Mouse (Mus musculus) cerebellum, adult 9-11 months (tissue): ENCODE data around the gene Lrrc73.

Source experiments
- DNase-seq: peaks from one replicate; pipeline ENCODE4 v3.0.0; 2022

Lrrc73 gene

GRCm38 (mm10) chr17:46262201-46262694, 8.9 kb downstream of the Lrrc73 start:
- no peak for DNase-seq

DNA sequence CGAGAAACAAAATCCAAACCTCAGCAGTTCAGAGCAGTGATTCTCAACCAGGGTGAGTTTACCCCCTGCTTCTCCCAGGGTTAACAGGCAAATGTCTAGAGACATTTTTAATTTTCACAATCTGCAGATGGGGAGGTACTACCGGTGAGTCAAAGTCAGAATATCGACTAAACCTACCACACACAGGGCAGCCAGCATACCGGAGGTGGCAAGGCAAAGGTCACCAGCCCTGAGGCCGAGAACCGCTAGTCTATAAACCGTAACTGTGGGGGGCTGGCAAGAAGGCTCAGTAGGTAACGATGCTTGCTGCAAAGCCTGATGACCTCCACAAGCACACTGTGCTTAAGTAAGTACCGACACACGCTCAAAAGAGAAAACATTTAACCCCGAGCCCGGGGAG, 12.2 kb downstream of the Lrrc73 start:
- DNase-seq: no peak

DNA sequence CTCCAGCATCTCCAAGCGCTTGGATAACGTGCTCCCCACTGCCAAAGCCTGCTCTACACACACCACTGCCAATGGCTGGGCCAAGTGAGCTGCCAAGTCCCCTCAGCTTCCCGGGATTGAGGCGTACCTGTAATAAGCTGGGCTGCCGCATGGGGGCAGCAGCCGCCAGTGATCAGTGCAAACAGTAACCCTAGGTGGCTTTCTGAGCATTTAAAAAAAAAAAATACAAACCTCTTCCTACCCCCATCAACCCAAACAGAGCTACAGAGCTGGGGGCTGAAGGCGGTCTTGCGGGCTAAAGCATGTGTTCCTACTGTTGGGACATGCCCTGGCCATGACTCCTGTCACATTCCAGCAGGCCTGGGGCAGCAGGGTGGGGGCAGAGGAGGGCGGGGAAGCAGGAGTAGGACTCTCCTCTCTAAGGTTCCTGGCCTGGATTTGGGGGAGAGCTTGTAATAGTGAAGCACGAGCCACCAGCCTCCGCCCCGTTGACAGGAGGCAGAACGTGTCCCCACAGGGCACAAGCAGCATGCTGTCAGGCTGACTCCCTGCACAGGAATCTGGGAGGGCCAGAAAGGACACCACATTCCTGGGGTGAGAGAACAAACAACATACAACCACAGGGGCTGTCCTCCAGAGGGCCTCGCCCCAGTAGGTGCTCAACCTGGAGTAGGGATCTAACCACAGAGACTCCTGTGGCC, 12.7 kb downstream of the Lrrc73 start:
- DNase-seq: peak; percentile 86

- DNase-seq: peak; percentile 10
These were observed 13.7 kb downstream of the Lrrc73 start for GRCm38 (mm10) chr17:46266986-46267385.

DNA sequence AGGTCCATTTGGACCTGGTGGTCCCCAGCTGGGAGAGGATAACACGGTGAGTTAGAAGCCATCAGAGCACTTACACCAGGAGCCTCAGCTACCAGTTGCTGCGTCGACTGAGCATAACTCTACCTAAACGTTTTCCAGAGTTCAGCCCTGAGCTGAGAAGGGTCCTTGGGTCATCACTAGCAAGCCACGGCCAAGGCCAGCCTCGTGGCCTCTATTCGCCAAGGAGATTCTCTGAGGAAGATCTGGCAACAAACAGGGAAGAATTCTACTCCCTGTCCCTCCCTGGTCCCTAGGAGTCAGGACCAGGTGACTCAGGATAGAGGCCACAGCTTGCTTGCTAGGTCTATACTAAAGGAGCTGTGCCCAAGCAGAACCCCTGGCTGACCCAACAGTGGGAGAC, 14.2 kb downstream of the Lrrc73 start:
- DNase-seq: no peak

DNA sequence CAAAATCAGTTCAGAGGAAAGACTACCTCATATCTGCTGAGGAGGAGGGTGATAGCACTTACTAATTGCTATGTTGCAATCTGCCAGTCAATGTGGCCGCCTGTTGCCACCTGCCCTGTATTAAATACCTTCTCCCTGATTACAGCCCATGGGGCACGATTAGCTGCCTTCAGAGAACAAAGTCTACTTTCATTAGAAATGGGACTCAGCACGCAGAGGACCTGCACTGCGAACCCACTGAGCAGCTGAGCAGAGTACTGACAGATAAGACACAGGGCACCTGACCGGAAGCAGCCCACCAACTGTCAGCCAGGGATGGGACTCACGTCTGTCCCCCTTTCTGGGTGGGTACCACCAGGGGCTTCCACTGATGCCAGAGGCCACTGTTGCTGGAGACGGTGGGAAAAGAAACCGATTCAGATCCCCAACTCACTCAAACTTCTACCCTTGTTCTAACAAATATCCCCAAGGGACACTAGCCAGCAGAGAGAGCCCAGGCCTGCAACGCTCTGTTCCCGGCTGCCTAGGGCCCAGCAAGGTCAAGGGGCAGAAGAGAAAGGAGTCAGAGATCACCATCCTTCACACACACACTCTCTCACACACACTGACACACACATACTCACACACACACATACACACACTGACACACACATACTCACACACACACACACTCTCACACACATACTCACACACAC, 14.8 kb downstream of the Lrrc73 start:
- DNase-seq: no peak

GRCm38 (mm10) chr17:46269771-46270534, 16.6 kb downstream of the Lrrc73 start:
- peak; percentile 19 for DNase-seq

- DNase-seq: peak; percentile 18
These were observed 18.7 kb downstream of the Lrrc73 start for GRCm38 (mm10) chr17:46272058-46272457.

DNA sequence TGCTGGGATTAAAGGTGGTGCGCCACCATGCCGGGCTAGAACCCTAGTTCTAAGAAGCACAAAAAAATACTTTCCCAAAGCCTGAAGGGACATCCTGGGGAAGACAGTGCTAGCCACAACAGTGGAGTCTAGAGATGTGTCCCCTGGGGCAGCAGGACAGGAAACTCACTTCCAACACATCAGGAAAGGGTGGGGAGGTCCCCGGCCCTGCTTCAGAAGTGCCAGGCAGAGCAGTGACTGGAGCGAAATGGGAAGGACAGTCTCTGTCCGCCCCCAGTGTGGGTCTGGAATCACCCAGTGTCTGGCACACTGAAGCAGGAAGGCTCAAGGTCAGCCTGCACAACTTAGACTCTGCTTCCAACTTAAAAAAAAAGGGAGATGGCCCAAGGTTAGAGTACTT, 19.3 kb downstream of the Lrrc73 start:
- no peak for DNase-seq

DNA sequence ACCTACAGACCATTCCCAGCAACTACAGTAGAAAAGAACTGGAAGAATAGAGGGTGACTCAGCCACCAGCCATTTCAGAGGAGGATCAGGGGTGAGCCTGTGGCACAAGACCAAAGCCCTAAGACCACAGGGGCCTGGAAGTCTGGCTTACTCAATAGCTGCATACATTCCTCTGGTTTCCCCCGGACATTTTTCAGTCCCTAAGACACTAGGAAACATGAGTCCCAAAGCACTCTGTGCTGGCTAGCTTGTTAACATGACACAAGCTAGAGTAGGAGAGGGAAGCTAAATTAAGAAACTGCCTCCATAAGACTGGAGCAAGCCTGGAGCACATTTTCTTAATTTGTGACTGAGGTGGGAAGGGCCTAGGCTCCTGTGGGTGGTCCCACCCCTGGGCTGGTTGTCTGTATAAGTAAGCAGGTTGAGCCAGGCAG, 20.5 kb downstream of the Lrrc73 start:
- DNase-seq: no peak

- no peak for DNase-seq
These were observed 21.1 kb downstream of the Lrrc73 start for GRCm38 (mm10) chr17:46274465-46274864.

- no peak for DNase-seq
These were observed 21.7 kb downstream of the Lrrc73 start for GRCm38 (mm10) chr17:46275034-46275433.

DNA sequence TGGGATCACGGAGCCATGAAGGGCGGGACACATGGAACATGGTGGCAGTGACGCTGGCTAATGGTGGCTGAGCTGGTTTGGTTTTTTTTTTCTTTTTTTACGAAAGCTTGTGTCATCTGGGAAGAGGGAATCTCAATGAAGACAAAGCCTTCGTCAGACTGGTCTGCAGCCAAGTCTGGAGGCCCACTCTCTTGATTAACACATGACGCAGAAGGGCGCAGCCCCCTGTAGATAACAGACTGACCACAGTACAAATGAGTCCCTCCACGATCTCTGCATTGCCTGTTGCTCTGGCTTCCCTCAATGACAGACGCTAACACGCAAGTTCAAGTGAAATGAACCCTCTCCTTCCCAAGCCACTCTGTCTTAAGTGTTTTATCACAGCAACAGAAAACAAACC, 22.2 kb downstream of the Lrrc73 start:
- no peak for DNase-seq

- no peak for DNase-seq
These were observed 24.3 kb downstream of the Lrrc73 start for GRCm38 (mm10) chr17:46277586-46277985.

DNA sequence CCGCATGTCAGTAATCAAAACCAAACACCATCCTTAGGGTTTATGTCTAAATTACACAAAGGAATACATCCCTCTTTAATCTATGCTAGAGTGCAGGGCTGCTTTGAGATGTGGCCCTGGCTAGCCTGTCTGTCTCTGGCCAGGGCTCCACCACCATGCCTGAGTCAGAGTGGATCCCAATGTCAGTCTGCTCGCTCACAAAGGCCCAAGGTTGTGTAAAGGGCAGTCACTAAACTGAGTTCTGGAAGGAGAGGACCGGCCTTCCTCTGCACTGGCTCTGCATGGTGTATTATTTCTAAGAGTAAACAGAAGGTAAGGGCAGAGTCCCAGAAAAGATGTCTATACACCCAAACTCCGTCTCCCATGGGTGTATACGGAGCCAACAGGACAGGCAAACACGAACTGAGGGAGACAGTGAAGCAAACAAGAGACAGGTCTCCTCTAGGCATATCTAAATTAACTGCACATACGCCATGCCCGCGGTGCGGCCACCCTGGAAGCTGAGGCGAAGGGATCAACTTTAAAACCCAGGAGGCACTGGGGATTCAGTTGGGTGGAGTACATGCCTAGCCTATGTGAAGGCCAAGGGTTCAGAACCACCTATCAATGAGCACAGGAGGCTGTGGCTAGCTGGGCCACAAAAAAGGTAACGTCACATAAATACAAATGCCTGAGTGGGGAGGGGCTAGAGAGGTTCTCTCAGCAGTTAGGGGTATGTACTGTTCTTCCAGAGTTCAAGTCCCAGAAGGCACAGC, 24.9 kb downstream of the Lrrc73 start:
- no peak for DNase-seq

- peak; percentile 81 for DNase-seq
These were observed 29.3 kb downstream of the Lrrc73 start, which contains the start of gene Tjap1 for GRCm38 (mm10) chr17:46282483-46283123. Gene Tjap1, minus strand, starts transcription at chr17:46283026.

DNA sequence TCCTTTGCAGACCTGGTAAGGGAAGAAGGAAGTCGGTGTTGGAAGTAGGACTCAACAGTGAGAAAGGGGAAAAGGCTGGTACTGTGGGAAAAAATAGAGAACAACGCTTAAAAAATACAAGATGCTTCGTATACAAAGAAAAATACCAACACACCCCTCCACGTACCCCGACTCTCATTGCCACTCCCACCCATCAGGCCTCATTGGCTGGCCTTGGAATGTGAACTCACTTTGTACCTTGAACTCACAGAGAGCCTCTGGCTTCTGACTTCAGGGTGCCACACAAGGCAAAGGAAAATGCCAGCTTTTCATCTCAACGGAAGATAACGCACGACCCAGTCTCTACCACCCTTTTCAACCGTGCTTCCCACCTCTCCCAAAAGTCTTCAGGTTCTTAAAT, 29.8 kb downstream of the Lrrc73 start:
- no peak for DNase-seq

DNA sequence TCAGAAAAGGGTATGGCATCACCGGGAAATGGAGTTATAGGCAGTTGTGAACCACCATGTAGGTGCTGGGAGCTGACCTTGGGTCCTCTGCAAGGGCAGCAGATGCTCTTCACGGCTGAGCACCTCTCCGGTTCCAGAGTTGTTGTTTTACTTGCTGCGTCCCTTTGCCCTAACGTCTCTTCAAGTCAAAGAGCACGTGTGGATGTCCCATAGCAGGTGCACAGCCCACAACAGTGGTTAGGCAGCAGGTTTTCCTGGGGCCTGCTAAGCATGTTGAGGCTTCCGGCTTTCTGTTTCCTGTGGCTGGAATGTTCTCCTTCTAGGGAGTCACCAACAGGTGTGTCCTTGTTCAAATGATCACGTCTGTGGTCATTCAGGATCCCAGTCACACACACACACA, 30.6 kb downstream of the Lrrc73 start:
- DNase-seq: no peak

- DNase-seq: no peak
These were observed 31.3 kb downstream of the Lrrc73 start for GRCm38 (mm10) chr17:46284653-46285052.

DNA sequence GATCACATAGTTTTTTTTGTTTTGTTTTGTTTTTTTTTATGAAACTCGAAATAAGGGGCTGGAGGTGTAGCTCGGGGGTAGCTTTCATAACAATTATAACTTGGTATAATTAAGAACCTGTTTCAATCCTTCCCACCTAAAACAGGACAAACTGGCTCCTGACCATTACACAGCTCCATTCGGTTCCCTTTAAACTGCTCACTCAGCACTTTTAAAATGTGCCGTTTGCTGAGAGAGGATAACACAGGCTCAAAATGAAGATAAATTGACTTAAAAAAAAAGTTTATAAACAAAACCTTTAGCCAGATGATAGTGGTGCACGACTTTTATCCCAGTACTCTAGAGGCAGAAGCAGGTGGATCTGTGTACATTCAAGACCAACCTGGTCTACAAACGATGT, 32.1 kb downstream of the Lrrc73 start:
- no peak for DNase-seq

DNA sequence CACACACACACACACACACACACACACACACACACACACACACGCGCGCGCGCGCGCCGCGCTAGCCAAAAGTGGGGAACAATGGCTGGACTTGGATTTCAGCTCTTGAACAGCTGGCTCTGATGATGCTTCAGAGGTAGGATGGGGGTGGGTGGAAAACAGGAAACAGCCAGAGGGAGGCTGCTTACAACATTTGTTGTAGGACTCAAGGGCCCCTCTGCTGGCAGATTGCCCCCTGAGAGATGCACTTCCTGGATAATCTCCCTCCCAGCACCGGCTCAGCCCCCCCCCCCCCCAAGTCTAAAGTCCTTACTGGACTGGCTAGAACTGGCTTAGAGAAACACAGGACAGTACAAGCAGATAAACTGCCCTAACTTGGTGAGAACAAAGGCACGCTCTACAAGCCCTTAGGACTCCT, 34.4 kb downstream of the Lrrc73 start:
- DNase-seq: no peak

GRCm38 (mm10) chr17:46296601-46297000, 43.3 kb downstream of the Lrrc73 start:
- DNase-seq: no peak
